Mouse (Mus musculus) heart, adult 11 months (tissue): ENCODE results near the gene Pgap2.

Source experiments
- DNase-seq: peaks from one replicate; pipeline ENCODE4 v3.0.0; 2022

The Pgap2 gene

GRCm38 (mm10) chr7:102209756-102210721, at the start of gene Pgap2, which contains the start of gene Nup98:
Gene Pgap2, plus strand, starts transcription at chr7:102210208.
Gene Nup98, minus strand, starts transcription at chr7:102210176.
- peak; percentile 100 for DNase-seq

- DNase-seq = peak; percentile 36
These were observed 39.7 kb upstream of the Pgap2 start for GRCm38 (mm10) chr7:102170300-102170699.

GRCm38 (mm10) chr7:102183849-102184248, 26.2 kb upstream of the Pgap2 start:
- DNase-seq = no peak

GRCm38 (mm10) chr7:102192356-102192755, 17.7 kb upstream of the Pgap2 start:
- no peak for DNase-seq

GRCm38 (mm10) chr7:102200576-102200975, 9.4 kb upstream of the Pgap2 start:
- DNase-seq = no peak

- DNase-seq = peak; percentile 76
These were observed 8.8 kb upstream of the Pgap2 start for GRCm38 (mm10) chr7:102200996-102201785.

GRCm38 (mm10) chr7:102204296-102204857, 5.6 kb upstream of the Pgap2 start:
- DNase-seq = peak; percentile 34

GRCm38 (mm10) chr7:102205646-102206045, 4.4 kb upstream of the Pgap2 start:
- DNase-seq = peak; percentile 30

- DNase-seq = peak; percentile 74
These were observed 1.1 kb upstream of the Pgap2 start for GRCm38 (mm10) chr7:102208806-102209363.

- peak; percentile 56 for DNase-seq
These were observed 1.1 kb downstream of the Pgap2 start for GRCm38 (mm10) chr7:102211071-102211470.

GRCm38 (mm10) chr7:102221899-102222298, 11.9 kb downstream of the Pgap2 start:
- DNase-seq = no peak

- peak; percentile 94 for DNase-seq
These were observed 12.3 kb downstream of the Pgap2 start for GRCm38 (mm10) chr7:102222336-102222735.

- DNase-seq = peak; percentile 98
These were observed 13.0 kb downstream of the Pgap2 start for GRCm38 (mm10) chr7:102222830-102223556.

GRCm38 (mm10) chr7:102223883-102224738, 14.1 kb downstream of the Pgap2 start:
- peak; percentile 93 for DNase-seq

- DNase-seq = peak; percentile 92
These were observed 16.0 kb downstream of the Pgap2 start for GRCm38 (mm10) chr7:102226051-102226450.

- DNase-seq = peak; percentile 78
These were observed 18.2 kb downstream of the Pgap2 start for GRCm38 (mm10) chr7:102228049-102228670.

- peak; percentile 95 for DNase-seq
These were observed 19.8 kb downstream of the Pgap2 start for GRCm38 (mm10) chr7:102229814-102230213.

GRCm38 (mm10) chr7:102233059-102233458, 23.1 kb downstream of the Pgap2 start:
- DNase-seq = no peak

- peak; percentile 90 for DNase-seq
These were observed 28.8 kb downstream of the Pgap2 start for GRCm38 (mm10) chr7:102238686-102239286.

GRCm38 (mm10) chr7:102239591-102239990, 29.6 kb downstream of the Pgap2 start:
- DNase-seq = peak; percentile 90
